Mouse (Mus musculus) frontal cortex, adult 2 months (tissue): ENCODE results near the gene Tmem72. TPM values are rescaled to one million over a fixed set of nuclear protein-coding genes. Genes with fewer than 3 reads are reported as not detected.

Experiments used
- DNase-seq, 2 experiments: peaks; one replicate each; pipeline ENCODE4 v3.0.0; 2022; ENCODE audit warnings: low spot score in 1 of 2; ENCODE audit errors: extremely low spot score in 1 of 2
- polyA plus RNA-seq: library from polyadenylated mRNA; depleted of rRNA; stranded (reverse); fragments of >200 nt; gene quantifications from 2 replicates; pipeline ENCODE4 v1.2.3, GENCODE M21; 2012

Tmem72 gene
- polyA plus RNA-seq, 1 experiment, result 0.14 TPM

DNA sequence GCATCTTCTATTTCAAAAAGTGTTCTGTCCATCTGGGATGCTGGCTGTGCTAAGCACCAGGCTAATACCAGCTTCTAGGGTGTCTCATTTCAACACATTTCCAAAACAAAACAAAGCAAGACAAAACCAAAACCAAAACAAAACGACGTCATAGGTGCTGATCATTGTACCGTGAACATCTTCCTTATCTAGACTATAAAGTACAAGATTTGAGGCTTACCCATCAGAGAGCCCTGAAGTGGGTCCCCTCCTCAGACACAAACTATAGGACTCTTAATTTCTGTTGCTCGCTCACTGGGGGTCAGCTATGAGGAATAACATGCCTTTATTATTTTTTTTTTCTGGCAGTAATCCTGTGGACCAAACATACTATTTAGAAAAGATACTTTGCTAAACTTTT, 23.1 kb downstream of the Tmem72 start:
- no peak for DNase-seq

DNA sequence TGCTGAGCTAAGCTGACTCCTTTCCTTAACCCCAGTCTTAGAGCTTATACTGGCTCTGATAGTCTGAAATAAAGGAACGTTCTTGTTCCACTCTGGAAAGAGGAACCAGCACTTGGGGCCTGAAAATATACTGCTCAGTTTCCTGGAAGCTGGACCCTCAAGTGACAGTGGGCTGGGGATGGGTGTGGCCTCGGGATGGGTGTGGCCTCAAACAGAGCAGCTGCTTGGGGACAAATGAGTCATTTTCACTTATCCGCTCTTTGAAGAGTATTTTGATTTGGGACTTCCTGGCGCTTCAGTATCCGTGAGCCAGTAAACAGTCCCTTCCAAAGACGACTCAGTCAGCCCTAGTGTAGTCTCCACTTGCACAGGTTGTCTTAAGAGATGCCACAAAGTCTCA, 34.4 kb downstream of the Tmem72 start:
- no peak for DNase-seq

DNA sequence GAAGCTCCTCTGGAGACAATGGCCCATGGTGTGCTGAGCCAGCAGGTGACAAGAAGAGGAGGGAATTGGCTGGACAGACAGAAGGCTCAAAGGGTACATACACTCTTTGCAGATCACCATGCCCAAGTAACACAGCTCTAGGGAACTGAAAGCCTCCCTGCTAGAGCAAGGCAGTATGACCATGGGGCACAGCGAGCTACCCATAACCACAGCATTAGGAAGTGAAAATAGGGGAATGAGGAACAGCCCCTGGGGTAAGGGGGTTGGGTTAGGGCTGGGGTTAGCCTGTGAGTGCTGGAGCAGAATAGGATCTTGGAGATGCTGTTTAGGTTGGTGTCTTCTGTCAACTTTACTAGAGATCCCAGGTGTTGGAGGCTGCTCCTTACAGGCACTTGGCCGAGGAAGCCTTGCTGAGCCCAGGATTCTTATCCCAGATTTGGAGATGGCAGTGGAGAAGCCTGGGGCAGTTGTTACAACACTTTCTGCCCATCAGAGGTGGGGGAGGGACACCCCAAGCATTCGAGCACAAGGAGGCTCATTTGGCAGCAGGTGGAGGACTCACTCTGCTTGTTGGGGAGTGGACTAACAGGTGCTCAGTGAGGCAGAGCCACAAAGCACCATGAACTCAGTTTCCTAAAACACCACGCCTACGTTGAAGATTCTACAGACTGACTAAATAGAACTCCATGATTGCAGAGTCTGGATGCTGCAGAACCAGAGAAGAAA, 37.0 kb downstream of the Tmem72 start:
- no peak for DNase-seq

DNA sequence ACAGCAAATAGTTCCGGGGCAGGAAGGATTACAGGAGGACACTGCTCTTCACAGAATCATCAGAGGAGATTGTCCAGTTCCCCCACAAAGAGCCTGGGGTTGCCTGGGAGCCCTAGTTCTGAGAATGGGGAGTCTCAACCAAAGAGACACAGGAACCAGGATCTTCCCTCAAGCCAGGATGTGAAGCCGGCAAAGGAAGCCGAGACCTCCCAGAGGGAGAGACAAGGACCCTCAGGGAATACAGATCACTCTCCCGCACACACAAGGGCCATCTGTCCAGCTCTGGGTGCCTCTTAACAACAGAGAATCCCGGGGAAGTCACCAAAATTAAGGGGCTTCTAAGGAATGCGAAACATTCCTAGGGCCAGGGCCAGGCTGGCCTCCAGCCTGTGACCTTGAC, 39.4 kb downstream of the Tmem72 start:
- DNase-seq, result no peak

DNA sequence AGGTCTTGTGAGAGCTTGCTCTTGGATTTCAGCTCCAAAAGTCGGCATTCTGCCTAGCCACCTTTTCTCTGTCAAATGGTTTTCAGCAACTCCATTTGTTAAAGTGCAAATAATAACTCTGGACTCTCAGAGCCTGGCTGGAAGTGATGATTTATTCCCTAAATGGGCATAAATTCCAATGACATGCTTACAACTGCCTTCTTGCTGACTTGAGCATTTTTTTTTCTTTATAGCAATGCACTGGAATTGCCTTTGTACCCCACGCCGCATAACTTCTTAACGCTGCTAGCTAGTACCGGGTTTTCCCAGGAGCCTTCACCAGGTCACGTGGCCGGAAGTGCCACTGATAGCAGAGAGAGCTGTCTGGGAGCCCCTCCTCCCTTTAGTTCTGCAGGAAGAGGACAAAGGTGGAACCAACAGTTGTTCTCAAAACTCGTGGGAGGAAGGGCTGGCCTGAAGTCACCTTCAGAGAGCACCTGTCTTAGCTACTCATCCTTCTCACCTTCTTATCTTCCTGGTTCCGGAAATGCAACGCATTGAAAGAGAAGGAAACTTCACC, 40.3 kb downstream of the Tmem72 start:
- no peak for DNase-seq

DNA sequence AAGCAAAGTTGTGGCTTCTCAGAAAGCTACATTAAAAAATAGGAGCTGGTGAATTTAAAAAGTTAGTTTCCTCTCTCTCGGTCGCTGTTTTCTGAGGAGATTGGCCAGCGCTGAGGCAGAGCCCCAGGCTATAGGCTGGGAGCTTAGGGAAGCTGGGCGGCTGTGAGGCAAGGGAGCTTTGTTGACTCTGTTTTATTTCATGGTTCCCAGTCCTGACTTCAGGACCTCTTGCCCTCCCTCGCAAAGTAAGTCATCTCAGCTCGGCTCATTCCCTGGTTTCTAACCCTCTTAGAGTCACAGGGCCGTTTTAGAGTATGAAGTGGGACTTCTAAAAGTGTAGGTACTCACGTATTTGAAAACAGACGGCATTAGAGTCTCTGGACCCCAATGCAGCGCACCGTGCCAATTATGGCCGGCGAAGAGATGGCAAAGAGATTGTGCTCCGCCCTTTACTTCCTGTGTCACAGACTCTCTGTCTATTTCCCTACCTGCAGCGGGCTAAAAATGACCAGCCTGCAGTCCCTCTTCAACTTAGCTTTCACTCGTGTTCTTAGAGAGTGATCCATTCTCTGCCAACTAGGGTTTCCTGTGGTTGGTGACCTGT, 42.3 kb downstream of the Tmem72 start:
- DNase-seq, result no peak

DNA sequence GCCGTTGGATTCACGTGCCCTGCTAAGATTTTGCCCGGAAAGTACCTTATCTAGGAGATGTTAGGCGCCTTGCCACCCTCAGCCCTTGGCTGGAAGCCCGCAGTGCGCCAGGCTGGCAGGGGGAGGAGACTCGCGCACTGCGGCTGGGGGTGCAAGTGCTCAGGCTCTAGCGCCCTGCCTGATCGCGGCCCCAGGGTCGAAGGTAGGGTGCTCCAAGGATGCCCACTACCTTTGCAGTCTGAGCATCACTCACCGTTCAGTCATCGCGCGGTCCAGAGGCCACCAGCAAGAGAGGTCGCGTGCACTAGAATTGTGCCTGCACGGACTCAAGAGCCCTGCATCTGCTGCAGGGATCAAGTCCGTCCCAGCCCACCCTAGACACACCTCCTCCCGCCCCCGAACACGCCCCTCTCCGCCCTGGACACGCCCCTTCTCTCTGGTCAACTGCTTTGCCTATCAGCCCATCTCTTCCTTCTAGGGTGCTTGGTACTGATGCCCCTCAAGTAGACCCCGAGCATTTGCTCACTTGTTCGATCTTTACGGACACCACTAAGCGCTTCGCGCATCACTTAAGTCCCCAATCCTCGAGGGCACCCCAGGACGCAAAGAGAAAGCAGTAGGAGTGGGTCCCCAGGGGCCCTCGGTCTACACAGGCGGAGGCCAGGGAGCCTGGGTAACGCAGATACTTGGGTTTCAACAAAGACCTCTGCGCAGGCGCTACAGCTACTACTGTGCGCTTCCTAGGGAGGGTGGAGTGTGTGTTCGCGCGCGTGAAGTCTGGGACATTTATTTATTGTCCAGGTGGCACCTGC, 43.0 kb downstream of the Tmem72 start, which contains the start of gene Rassf4:
TSS of gene Rassf4 (minus strand) at position 482 of the 812 bp plus-strand sequence.
- DNase-seq, result peak; percentile 31 to 66

DNA sequence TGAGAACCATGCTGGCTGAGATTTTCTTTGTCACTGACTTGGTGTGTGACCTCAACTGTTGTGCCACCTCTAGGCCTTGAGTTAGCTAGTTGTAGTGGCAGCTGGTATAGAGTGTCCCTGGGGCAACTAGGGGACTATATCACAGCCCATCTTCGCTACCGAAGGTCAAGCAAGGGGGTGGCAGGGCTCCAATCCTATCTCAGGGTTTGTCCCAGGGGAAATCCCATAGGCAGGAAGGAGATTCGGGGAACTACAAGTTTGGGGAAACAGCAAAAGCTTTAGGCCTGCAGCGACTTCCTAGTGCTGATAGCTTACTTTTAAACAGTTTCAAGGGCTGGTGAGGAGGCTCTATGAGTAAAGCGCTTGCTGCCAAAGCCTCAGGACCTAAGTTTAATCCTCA, 44.4 kb downstream of the Tmem72 start:
- DNase-seq, result no peak

DNA sequence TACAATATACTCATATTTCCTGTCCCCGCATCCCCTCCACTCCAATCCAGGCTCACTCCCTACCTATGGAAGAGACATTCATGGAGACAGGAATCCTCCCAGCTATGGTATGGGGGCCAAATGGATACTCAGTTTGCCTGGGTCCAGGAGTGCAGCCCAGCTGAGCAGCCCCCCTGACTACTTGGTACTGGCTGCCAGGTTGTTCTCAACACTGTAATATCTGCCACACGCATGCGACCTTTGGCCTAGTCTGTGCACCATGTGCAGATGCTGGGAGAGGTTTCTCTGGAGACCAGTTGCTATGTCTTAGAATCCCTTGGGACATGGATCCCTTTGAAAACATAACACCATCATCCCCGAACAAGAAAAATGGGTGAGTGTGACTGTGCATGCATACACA, 44.9 kb downstream of the Tmem72 start:
- no peak for DNase-seq

DNA sequence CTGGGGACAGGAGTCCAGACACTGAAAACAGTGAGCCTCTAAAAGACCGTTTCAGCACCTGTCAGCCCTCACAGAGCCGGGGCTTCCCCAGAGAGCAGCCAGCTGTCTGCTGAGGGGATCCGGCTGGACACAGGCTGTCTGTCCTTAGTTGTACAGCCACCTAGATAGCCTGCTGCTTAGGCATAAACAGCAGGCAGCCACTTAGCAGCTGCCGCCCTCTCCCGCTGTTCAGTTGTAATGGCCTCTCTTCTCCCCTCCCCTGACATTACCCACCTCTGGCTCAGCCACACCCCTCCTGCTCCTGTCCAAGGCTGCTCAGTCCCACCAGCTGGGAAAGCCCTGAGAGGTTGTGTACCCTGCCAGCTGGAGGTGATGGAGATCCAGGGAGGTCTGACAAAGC, 45.7 kb downstream of the Tmem72 start:
- DNase-seq, result no peak

DNA sequence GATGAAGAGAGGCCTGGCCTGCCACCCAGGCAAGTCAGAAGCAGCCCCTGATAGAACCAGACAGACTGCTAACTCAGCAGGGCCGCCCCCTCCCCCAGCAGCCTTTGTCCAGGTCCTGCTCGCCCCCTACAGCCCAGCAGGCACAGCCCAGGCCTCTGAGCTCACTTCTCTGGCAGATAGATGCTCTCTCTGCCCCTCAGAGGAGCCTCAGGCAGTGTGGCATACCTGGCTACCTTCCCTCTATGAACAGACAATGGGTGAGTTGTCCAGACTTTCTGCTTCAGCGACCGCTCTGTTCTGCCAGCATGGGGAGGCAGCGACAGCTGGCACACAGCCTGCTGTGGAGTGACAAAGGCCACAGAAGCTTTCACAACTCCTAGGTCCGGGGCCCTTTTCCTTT, 46.6 kb downstream of the Tmem72 start:
- no peak for DNase-seq

DNA sequence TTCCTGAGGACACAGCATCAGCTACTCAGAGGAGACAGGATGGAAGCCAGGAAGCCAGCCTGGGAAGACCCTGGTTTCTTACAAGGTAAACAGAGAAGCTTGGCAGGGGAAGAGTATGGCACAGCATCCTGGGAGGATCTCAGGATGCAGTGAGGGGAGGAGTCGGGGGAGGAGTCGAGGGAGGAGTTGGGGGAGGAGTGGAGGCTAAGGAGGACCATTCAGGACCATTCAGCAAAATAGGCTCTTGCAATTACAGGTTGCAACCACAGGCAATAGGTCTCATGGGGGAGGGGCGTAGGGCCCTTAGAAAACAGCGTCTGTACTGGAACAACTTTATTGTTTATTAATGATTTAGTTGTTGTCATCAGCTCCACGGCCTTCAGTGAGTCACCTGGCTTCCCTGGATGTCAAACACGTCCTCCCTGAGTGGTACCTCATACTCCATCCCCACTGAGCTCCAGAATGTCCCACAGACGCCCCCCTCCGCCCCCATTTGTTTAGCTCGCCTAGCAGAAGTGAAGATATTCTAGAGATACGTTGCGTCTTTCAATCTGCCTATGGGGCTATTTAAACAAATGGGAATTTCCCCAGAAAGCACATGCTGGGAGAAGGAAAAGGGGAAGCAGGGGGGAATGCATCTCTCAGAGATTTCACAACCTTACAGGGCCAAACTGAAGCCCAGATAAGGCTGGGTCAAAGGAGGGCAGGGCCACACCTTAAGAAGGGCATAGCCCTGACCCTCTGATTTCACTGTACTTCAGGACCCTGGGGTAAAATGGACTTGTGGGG, 47.8 kb downstream of the Tmem72 start:
- DNase-seq, result no peak

DNA sequence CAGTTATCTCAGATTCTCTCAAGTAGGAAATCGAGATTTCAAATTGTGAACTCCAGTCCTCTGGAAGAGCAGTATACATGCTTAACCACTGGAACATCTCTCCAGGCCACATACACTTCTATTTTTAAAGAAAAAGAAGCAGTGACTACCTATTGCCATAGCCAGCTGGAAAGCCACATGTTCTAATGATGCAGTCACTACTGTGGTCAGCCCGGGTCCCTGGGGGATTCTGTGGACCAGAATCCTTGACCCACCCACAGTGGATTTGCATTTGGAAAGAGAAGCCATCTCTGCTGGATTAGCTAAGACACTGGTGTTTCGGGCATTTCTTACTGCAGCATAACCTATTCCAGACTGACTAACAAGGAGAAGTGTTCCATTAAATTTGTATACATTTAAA, 49.3 kb downstream of the Tmem72 start:
- no peak for DNase-seq

DNA sequence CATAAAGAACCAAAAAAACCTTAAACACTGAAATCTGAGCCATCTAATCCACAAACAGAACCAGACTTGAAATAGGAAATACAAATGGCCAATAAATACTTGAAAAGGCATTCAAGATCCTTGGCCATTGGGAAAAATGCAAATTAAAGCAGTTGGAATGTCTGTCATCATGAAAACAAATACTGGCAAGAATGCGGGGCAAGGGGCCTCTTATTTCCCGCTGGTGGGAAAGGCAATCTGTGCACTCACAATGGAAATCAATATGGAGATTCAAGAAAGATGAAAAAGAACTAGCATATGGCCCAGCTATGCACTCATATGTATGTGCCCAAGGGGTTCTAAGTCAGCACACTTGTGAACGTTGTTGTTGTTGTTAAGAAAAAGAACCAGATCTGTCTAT, 49.8 kb downstream of the Tmem72 start:
- DNase-seq, result no peak

DNA sequence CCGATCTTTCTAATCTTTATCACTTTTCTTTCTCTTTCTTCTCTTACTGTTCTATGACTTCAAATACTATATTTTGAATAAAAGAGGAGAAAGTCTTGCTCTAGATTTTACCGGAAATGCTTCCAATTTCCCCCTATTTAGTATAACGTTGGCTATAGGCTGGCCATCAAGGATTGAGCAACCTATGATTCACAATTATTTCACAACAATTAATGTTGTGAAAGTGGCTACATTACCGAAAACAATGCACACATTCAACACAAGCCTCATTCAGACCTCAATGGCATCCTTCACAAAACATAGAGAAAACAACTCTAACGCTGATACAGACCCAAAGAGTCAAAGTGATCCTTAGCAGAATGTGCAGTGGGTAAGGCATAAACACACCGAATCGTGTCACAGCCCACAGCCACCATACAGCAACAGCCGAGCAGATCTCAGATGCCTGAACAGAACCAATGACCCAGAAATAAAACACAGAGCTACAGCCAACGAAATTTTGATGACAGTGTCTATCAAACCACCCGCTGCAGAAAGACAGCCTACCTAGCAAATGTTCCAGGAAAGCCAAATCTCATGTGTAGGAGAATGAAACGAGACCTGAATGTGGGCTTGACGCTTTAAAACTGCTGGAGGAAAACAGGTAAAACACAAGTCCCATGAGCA, 50.5 kb downstream of the Tmem72 start:
- no peak for DNase-seq

DNA sequence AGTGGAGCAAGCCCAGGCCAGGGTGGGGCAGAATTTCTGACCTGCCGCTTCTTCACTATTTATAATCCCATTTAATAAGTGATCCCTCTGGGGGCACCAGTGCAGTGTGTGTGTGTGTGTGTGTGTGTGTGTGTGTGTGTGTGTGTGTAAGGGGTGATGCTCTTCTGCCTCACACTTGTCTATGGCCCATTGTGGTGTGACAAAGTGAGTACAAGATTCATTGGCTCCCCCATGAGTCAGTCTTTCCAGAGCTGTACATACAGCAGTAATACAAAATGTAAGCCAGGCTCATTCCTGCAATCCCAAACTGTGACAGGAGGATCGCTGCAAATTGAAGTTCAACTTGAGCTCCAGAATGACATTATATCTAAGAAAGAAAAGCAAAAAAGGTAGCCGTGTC, 51.9 kb downstream of the Tmem72 start:
- no peak for DNase-seq

DNA sequence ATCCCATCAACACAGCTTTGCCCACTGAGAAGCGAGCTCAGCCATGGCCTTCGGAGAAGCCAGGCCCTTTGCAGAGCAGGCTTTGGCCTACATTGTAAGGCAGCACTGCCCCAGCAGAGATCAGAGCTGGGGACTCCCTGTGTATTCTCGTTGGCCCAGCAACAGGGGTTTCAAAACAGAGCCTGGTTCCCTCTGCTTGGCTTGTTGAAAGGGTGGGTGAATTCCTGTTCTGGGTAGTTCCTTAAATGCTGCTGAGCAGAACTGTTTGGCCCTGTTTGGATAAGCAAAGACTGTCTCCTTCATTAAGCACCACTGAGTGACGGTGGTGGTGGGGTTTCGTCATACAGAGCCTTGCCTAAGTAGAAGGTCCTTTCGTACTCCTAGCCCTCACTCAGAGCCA, 52.7 kb downstream of the Tmem72 start:
- no peak for DNase-seq

DNA sequence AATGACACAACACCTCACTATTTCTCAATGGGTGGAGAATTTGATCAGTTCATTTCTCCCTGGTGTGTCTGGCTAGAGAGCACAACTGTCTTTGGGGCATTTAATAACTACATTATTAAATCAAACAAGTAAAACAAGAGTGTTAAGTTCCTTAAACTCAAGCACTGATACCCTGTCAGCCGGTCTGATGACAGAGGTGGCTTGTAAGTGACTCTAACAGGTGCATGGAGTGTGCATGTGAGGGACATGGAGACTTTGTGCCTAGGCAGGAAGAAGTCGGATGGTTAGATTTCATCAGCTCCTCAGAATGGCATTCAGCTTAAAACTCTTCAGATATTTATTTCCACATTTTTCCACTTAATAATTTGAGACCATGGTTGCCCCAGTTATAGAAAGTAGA, 53.3 kb downstream of the Tmem72 start:
- no peak for DNase-seq

DNA sequence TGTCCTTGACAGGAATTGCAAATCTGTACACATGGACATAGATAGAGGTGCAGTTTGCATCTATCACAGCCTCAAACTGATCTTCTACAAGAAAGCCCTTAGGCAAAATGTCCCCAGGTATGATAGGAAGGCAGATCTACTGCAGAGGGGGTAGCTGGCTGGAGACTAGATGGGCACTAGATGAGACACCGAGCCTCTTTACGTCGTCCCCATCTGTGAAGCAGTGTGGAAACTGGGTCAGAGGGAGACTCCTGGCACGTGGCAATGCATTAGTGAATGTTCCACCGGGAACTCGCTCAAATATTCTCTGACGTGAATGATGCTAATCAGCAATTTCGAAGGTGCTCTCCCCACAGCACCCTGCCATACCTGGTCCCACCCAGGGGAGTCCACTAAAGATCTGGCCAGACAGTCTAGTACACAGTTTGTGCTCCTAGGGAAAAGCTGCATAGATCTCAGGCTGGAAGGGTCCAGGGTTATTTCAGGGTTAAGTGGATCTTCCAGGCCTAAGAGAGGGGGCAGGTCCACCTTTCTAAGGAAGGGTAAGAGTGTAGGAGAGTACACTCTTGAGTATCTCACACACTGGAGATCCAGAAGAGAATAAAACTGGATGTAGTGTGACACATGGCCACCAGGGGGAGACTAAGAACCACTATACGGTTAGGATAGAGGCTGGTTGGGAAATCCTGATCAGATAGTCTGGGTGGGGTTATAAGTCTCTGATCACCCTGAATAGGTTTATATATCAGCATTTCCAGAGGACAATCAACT, 62.8 kb downstream of the Tmem72 start:
- DNase-seq, result peak in 1 of 2 experiments; percentile 87
